Mouse (Mus musculus): ENCODE data around the gene Adora1. TPM values are rescaled to one million over a fixed set of nuclear protein-coding genes. Genes with fewer than 3 reads are reported as not detected.

Gene Adora1
- polyA plus RNA-seq, 1 experiment from 2014 or later: 15.7 TPM

DNA sequence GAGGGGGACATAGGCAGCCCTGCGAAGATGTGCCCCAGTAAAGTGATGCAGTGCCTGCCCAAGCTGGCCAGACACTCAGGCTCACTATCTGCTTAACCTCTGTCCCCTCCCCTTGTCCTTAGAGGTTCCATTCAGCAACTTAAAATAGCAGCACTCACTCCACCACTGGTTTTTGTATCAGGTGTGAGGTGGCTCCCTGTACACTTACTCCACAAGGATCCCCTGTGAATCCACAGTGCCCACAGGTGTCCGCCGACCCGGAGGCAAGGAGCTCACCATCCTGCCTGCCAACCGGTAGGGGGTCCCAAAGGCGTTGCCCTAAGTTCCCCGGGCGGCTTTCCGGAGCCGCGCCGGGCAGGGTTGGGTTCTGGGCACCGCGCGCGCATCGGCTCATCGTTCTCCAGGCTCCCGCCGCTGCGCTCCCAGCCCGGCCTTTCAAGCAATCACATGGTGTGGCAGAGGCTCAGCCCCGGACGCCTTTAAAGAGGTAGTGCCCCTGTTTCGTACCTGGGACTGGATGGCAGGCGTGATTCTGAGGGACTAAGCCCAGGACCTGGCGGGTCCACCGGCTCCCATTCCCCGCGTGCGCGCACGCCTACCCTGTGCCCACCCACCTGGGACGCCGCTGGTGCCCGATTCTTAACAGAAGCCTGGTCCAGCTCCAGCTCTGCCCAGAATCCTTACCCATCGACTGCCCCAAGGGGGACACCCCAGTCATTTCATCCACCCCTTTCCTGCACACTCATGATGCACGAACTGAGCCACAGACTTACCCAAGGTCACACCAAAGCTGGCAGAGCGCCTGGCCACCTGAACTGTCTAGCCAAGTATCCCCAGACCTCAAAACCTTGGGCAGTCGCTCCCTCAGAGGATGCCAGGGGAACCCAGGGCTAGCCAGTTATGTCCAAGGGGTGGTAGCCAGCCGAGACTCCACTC, 508 bp downstream of the Adora1 start:
- Histone ChIP-seq H3K9ac (replicated peaks) (peak overlapping the region; percentile 56), H3K27ac (replicated peaks) (peak overlapping the region; percentile 66; the same call in 1 of the 2 replicates), H3K27me3 (peaks cover 19% of the 10 kb centered on the region), H3K4me3 (peak overlapping the region; percentile 49), H3K4me2 (replicated peaks) (peak overlapping the region; percentile 81), H3K9me3 (no peaks in the 10 kb centered on the region), H3K36me3 (no peaks in the 10 kb centered on the region), H3K4me1 (peaks cover 37% of the 10 kb centered on the region)
- ATAC-seq (replicated peaks): peak; percentile 59
- WGBS: 1% methylated on average over 41 of the region's 41 CpGs

DNA sequence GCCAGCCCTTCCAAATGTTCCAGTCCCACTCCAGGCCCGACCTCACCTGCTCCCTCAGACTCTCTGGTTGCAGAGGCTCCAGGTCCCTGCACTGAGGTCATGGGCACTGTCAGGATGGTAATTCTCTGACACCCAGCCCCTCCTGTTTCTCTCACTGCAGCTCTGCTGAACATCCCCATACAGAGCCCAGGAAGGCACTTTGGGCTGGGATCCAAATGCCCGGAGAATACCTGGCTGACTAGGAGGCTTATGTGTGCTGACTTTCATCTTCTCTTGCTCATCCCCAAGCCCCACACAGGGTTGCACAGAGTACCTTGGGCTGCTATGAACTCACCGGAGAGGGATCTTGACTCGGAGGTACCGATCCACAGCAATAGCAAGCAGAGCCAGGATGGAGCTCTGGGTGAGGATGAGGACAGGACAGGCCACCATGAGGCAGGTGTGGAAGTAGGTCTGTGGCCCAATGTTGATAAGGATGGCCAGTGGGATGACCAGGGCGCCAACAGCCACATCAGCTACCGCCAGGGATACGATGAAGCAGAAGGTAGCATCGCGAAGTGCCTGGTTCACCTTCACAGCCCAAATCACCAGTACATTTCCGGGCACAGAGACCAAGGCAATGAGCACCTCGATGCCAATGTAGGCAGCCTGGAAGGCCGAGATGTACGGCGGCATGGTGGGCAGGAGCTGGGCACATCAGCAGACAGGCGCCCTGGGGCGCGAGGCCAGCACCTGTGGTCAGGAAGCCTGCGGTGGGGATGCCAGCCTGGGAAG, 1.4 kb downstream of the Adora1 start:
- peak overlapping the region; percentile 56 for H3K9ac ChIP-seq (replicated peaks)
- no peak overlapping the region for H3K27ac ChIP-seq (replicated peaks)
- H3K4me3 ChIP-seq: peak overlapping the region; percentile 49
- peaks cover 19% of the 10 kb centered on the region for H3K27me3 ChIP-seq
- peak overlapping the region; percentile 81 for H3K4me2 ChIP-seq (replicated peaks)
- H3K4me1 ChIP-seq: peaks cover 37% of the 10 kb centered on the region
- WGBS: 47% methylated on average over 19 of the region's 19 CpGs
- ATAC-seq (replicated peaks): no peak
- H3K36me3 ChIP-seq: no peaks in the 10 kb centered on the region
- H3K9me3 ChIP-seq: no peaks in the 10 kb centered on the region

DNA sequence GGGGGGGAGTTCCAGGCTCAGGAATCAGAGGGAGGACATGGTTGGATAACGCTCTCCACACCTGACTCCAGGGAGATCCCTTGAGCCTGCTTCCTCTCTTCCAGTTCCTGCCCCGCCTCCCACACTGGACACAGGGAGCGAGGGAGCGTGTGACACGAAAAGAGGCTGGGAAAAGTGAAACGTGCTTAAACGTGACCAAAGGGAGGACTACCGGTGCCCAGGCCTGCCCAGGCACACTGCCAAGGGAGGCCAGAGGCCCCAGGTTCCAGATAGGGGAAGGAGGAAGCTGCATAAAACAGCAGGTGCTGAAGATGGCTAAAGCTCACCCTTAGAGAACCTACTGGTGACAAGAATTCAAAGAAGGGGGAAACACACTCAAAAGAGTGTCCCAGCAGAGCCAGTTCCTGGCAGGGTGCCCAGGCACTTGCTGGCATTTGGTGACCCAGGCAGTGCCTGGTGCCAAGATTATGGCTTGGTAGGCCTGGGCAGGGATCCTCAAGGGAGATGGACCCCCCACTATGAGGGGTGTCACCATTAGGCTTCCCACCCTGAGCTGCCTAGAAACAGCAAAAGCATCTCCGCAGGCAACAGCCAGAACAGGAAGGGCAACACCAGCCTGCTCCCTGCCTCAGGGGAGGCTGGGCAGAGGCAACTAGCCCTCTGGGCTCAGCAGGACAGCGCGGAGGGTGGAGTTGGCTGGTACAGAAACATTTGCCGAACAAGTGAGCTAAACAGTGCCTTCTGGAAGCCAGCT, 2.3 kb downstream of the Adora1 start:
- WGBS: 38% methylated on average over 12 of the region's 12 CpGs
- Histone ChIP-seq H3K4me1 (peaks cover 37% of the 10 kb centered on the region), H3K27me3 (peaks cover 19% of the 10 kb centered on the region), H3K9me3 (no peaks in the 10 kb centered on the region), H3K9ac (replicated peaks) (no peak overlapping the region), H3K4me3 (peak overlapping the region; percentile 49), H3K4me2 (replicated peaks) (peak overlapping the region; percentile 81), H3K27ac (replicated peaks) (no peak overlapping the region), H3K36me3 (no peaks in the 10 kb centered on the region)
- no peak for ATAC-seq (replicated peaks)

- 70% methylated on average over 8 of the region's 8 CpGs for WGBS
- no peak overlapping the region for H3K27ac ChIP-seq (replicated peaks)
- ATAC-seq (replicated peaks): no peak
- no peak overlapping the region for H3K9ac ChIP-seq (replicated peaks)
- peaks cover 37% of the 10 kb centered on the region for H3K4me1 ChIP-seq
- H3K36me3 ChIP-seq: no peaks in the 10 kb centered on the region
- H3K4me3 ChIP-seq: no peak overlapping the region
- peak overlapping the region; percentile 81 for H3K4me2 ChIP-seq (replicated peaks)
- H3K27me3 ChIP-seq: peaks cover 19% of the 10 kb centered on the region
- no peaks in the 10 kb centered on the region for H3K9me3 ChIP-seq
Measured at GRCm38 (mm10) chr1:134232326-134232725, 2.9 kb downstream of the Adora1 start.

GRCm38 (mm10) chr1:134231681-134232080, 3.5 kb downstream of the Adora1 start:
- ATAC-seq (replicated peaks): no peak
- Histone ChIP-seq H3K36me3 (no peaks in the 10 kb centered on the region), H3K9ac (replicated peaks) (no peak overlapping the region), H3K9me3 (no peaks in the 10 kb centered on the region), H3K4me3 (no peak overlapping the region), H3K4me1 (peaks cover 37% of the 10 kb centered on the region), H3K27ac (replicated peaks) (no peak overlapping the region), H3K4me2 (replicated peaks) (no peak overlapping the region), H3K27me3 (peaks cover 14% of the 10 kb centered on the region)
- WGBS: 74% methylated on average over 3 of the region's 3 CpGs

DNA sequence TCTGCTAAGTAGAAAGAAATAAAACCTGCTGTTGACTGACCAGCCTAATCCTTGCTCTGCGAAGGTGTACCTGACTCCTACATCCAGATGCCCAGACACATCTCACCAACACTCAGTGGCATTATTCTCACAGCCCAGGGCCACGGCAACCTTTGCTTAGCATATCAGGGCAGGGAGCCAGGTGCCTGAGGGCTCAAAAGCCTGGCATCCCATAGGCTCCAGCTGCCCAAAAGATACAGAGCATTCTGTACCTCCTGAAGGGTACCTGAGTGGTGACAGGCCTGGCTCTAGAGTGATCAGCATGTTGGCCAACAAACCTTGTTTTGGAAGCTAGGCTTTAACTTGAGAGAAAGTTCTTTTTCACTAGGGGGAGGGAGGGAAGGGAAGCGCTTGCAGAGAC, 4.0 kb downstream of the Adora1 start:
- Histone ChIP-seq H3K9me3 (no peaks in the 10 kb centered on the region), H3K27me3 (peaks cover 14% of the 10 kb centered on the region), H3K9ac (replicated peaks) (no peak overlapping the region), H3K4me1 (peaks cover 37% of the 10 kb centered on the region), H3K4me3 (no peak overlapping the region), H3K36me3 (no peaks in the 10 kb centered on the region), H3K4me2 (replicated peaks) (no peak overlapping the region), H3K27ac (replicated peaks) (no peak overlapping the region)
- 68% methylated on average over 3 of the region's 3 CpGs for WGBS
- no peak for ATAC-seq (replicated peaks)

DNA sequence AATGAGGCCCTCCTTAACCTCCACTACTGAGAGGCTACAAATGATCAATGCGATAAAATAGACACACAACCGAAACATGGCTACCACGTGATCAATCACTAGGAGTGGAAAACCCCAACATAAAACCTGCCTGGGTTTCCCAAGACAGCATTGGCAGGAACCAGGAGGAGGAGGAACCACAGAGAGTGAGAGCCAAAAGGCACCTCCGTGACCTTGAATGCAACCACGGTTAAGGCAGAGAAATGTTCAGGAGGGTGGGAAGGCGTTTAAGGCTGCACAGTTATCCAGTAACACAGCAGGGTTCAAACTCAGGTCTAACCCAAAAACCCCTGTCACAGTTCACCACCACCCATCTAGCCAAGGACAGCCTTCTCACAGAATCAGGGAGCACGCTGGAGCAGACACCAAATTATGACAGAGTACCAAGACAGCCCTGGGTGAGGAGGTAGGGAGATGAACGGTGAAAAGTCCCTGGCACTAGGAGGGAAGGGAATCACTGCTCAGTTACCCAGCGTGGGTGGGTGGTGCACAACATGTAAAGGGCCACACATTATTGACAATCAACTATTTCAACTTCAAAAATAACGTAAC, 4.5 kb downstream of the Adora1 start:
- H3K27ac ChIP-seq (replicated peaks): no peak overlapping the region
- H3K4me2 ChIP-seq (replicated peaks): no peak overlapping the region
- ATAC-seq (replicated peaks): no peak
- no peaks in the 10 kb centered on the region for H3K36me3 ChIP-seq
- H3K27me3 ChIP-seq: peaks cover 14% of the 10 kb centered on the region
- H3K9ac ChIP-seq (replicated peaks): no peak overlapping the region
- H3K9me3 ChIP-seq: no peaks in the 10 kb centered on the region
- H3K4me1 ChIP-seq: peaks cover 36% of the 10 kb centered on the region
- no peak overlapping the region for H3K4me3 ChIP-seq
- WGBS: 89% methylated on average over 10 of the region's 10 CpGs

GRCm38 (mm10) chr1:134229806-134230575, 5.2 kb downstream of the Adora1 start:
- Histone ChIP-seq H3K27me3 (peaks cover 14% of the 10 kb centered on the region), H3K9ac (replicated peaks) (no peak overlapping the region), H3K27ac (replicated peaks) (no peak overlapping the region), H3K9me3 (no peaks in the 10 kb centered on the region), H3K4me2 (replicated peaks) (no peak overlapping the region), H3K36me3 (no peaks in the 10 kb centered on the region), H3K4me1 (peaks cover 30% of the 10 kb centered on the region), H3K4me3 (no peak overlapping the region)
- WGBS: 71% methylated on average over 5 of the region's 5 CpGs
- no peak for ATAC-seq (replicated peaks)

DNA sequence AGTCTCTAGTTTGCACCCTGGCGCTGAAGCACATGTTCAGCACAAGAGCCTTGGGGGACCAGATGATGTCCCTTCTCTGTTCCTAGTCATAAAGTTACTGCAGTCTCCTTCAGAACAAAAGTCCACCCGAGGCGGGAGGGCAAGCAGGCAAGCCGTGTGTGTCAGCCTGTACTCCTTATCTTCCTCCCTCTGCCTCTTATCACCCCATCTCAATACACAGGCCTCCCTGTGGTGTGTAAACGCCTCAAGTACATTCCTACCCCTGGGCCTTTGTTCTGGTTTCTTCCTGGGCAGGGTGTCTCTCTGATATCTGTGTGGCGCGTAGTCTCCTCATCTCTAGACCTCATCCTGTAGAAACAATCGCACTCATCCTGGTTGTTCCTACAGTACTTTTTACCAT, 8.5 kb downstream of the Adora1 start:
- 84% methylated on average over 8 of the region's 8 CpGs for WGBS
- no peak for ATAC-seq (replicated peaks)

DNA sequence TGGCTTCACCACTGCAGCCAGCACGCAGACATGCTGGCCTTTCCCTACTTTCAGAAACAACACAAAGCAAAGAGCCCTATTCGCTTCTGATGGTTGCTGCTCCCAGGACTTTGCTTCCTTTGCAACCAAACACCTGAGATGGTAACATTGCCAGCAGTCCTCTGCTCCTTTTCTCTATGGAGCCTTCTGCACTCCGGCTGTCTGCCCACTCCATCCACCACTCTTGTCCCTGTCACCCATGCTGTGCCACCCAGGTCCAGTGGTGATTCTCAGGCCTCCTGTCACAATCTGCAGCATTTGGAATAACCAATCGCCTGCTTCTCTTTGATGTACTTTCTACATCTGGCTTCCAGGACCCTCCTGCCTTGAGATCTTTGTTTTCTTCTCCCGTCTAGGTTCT, 9.9 kb downstream of the Adora1 start:
- no peaks in the 10 kb centered on the region for H3K4me1 ChIP-seq
- ATAC-seq (replicated peaks): no peak

More for the DNA sequence above, 8.5 kb downstream of the Adora1 start:
- Histone ChIP-seq H3K9me3 (no peaks in the 10 kb centered on the region), H3K4me1 (no peaks in the 10 kb centered on the region), H3K4me2 (replicated peaks) (no peak overlapping the region), H3K27ac (replicated peaks) (no peak overlapping the region), H3K27me3 (no peaks in the 10 kb centered on the region), H3K36me3 (no peaks in the 10 kb centered on the region), H3K9ac (replicated peaks) (no peak overlapping the region), H3K4me3 (no peak overlapping the region)

GRCm38 (mm10) chr1:134224649-134225227, 10.5 kb downstream of the Adora1 start:
- no peaks in the 10 kb centered on the region for H3K4me1 ChIP-seq
- H3K9me3 ChIP-seq: no peaks in the 10 kb centered on the region
- H3K4me3 ChIP-seq: no peak overlapping the region
- ATAC-seq (replicated peaks): no peak
- no peak overlapping the region for H3K27ac ChIP-seq (replicated peaks)
- no peaks in the 10 kb centered on the region for H3K27me3 ChIP-seq
- no peaks in the 10 kb centered on the region for H3K36me3 ChIP-seq
- no peak overlapping the region for H3K9ac ChIP-seq (replicated peaks)
- H3K4me2 ChIP-seq (replicated peaks): no peak overlapping the region
- 90% methylated on average over 12 of the region's 12 CpGs for whole genome bisulfite sequencing

More for the DNA sequence above, 9.9 kb downstream of the Adora1 start:
- H3K4me3 ChIP-seq: no peak overlapping the region
- WGBS: 92% methylated on average over 5 of the region's 5 CpGs
- no peak overlapping the region for H3K4me2 ChIP-seq (replicated peaks)
- no peaks in the 10 kb centered on the region for H3K9me3 ChIP-seq
- no peak overlapping the region for H3K27ac ChIP-seq (replicated peaks)
- H3K27me3 ChIP-seq: no peaks in the 10 kb centered on the region
- H3K9ac ChIP-seq (replicated peaks): no peak overlapping the region
- no peaks in the 10 kb centered on the region for H3K36me3 ChIP-seq

Measured in forebrain, embryonic 15.5 days (tissue).